Mouse (Mus musculus): Measurements from ENCODE around the gene Unc45b.

GRCm38 (mm10) chr11:82987621-82988020, 77.3 kb downstream of the Unc45b start:
- TF ChIP-seq EP300 (IDR thresholded peaks at IDR 0.05; ENCODE audit: low read length) = no peak
- TF ChIP-seq CTCF (conservative IDR thresholded peaks at IDR 0.05 in 1 of 2, IDR thresholded peaks at IDR 0.05 in 1 of 2; ENCODE audit: low read depth in 2 of 2, low read length in 2 of 2) = no peak
- TF ChIP-seq ETS1 (conservative IDR thresholded peaks at IDR 0.05; ENCODE audit: low read depth, low read length) = no peak
- TF ChIP-seq E2F4 (IDR thresholded peaks at IDR 0.05; ENCODE audit: insufficient replicate concordance, low read depth, low read length) = no peak
- no peak for TF ChIP-seq CHD1 (IDR thresholded peaks at IDR 0.05; ENCODE audit: low read depth, low read length)
- TF ChIP-seq USF2 (conservative IDR thresholded peaks at IDR 0.05; ENCODE audit: low read depth, low read length) = no peak
- TF ChIP-seq POLR2A (IDR thresholded peaks at IDR 0.05; ENCODE audit: low read depth, low read length) = no peak
- no peak for TF ChIP-seq MXI1 (IDR thresholded peaks at IDR 0.05; ENCODE audit: low read depth, low read length)
- TF ChIP-seq CHD2 (IDR thresholded peaks at IDR 0.05; ENCODE audit: low read length) = no peak
- no peak for TF ChIP-seq RCOR1 (conservative IDR thresholded peaks at IDR 0.05; ENCODE audit: low read depth, low read length)
- no peak for TF ChIP-seq MAX (IDR thresholded peaks at IDR 0.05; ENCODE audit: low read length)
